Mouse (Mus musculus): ENCODE data around the gene Tomm70a. TPM values are rescaled to one million over a fixed set of nuclear protein-coding genes. Genes with fewer than 3 reads are reported as not detected.
"Not testable (repeated sequence)": the region's sequence is repeated elsewhere in the genome, so short reads cannot be mapped to it uniquely, and the experiment has no call there.

Gene Tomm70a
- polyA plus RNA-seq, 1 experiment = 59.1 TPM

GRCm38 (mm10) chr16:57133611-57134010, 12.1 kb downstream of the Tomm70a start:
- no peak for DNase-seq (ENCODE audit: extremely low spot score in 1 of 2, low spot score in 1 of 2)

- no peak for DNase-seq (ENCODE audit: extremely low spot score in 1 of 2, low spot score in 1 of 2)
Observed at GRCm38 (mm10) chr16:57144741-57145140, 23.2 kb downstream of the Tomm70a start.

- DNase-seq (ENCODE audit: extremely low spot score in 1 of 2, low spot score in 1 of 2) = no peak
Observed at GRCm38 (mm10) chr16:57151437-57151836, 29.9 kb downstream of the Tomm70a start.

- no peak for DNase-seq (ENCODE audit: extremely low spot score in 1 of 2, low spot score in 1 of 2)
Observed at GRCm38 (mm10) chr16:57155899-57156298, 34.4 kb downstream of the Tomm70a start.

- no peak for DNase-seq (ENCODE audit: extremely low spot score in 1 of 2, low spot score in 1 of 2)
Observed at GRCm38 (mm10) chr16:57157076-57157475, 35.6 kb downstream of the Tomm70a start.

GRCm38 (mm10) chr16:57157728-57158127, 36.2 kb downstream of the Tomm70a start:
- DNase-seq (ENCODE audit: extremely low spot score in 1 of 2, low spot score in 1 of 2) = no peak

- no peak for DNase-seq (ENCODE audit: extremely low spot score in 1 of 2, low spot score in 1 of 2)
Observed at GRCm38 (mm10) chr16:57159835-57160234, 38.3 kb downstream of the Tomm70a start.

- DNase-seq (ENCODE audit: extremely low spot score in 1 of 2, low spot score in 1 of 2) = no peak
Observed at GRCm38 (mm10) chr16:57162841-57163240, 41.3 kb downstream of the Tomm70a start.

- DNase-seq (ENCODE audit: extremely low spot score in 1 of 2, low spot score in 1 of 2) = no peak
Observed at GRCm38 (mm10) chr16:57163694-57164093, 42.2 kb downstream of the Tomm70a start.

GRCm38 (mm10) chr16:57165157-57165556, 43.7 kb downstream of the Tomm70a start:
- DNase-seq (ENCODE audit: extremely low spot score in 1 of 2, low spot score in 1 of 2) = no peak

GRCm38 (mm10) chr16:57166086-57166485, 44.6 kb downstream of the Tomm70a start:
- no peak for DNase-seq (ENCODE audit: extremely low spot score in 1 of 2, low spot score in 1 of 2)

GRCm38 (mm10) chr16:57166611-57167513, 45.4 kb downstream of the Tomm70a start, which contains the start of gene Nit2:
TSS of gene Nit2 (minus strand) at chr16:57167341.
- DNase-seq (ENCODE audit: extremely low spot score in 1 of 2, low spot score in 1 of 2) = peak; percentile 83 to 95

GRCm38 (mm10) chr16:57167514-57167912, 46.0 kb downstream of the Tomm70a start:
- no peak for DNase-seq (ENCODE audit: extremely low spot score in 1 of 2, low spot score in 1 of 2)

GRCm38 (mm10) chr16:57168236-57168635, 46.7 kb downstream of the Tomm70a start:
- no peak for DNase-seq (ENCODE audit: extremely low spot score in 1 of 2, low spot score in 1 of 2)

- DNase-seq (ENCODE audit: extremely low spot score in 1 of 2, low spot score in 1 of 2) = no peak
Observed at GRCm38 (mm10) chr16:57171161-57171560, 49.7 kb downstream of the Tomm70a start.

GRCm38 (mm10) chr16:57171570-57171969, 50.1 kb downstream of the Tomm70a start:
- DNase-seq (ENCODE audit: extremely low spot score in 1 of 2, low spot score in 1 of 2) = peak in 1 of 2 experiments; percentile 50

- not testable (repeated sequence) for DNase-seq (ENCODE audit: extremely low spot score in 1 of 2, low spot score in 1 of 2)
Observed at GRCm38 (mm10) chr16:57174480-57174879, 53.0 kb downstream of the Tomm70a start.

- DNase-seq (ENCODE audit: extremely low spot score in 1 of 2, low spot score in 1 of 2) = no peak
Observed at GRCm38 (mm10) chr16:57175751-57176150, 54.2 kb downstream of the Tomm70a start.

- DNase-seq (ENCODE audit: extremely low spot score in 1 of 2, low spot score in 1 of 2) = peak; percentile 69 to 78
Observed at GRCm38 (mm10) chr16:57176276-57176675, 54.8 kb downstream of the Tomm70a start.

- DNase-seq (ENCODE audit: extremely low spot score in 1 of 2, low spot score in 1 of 2) = peak in 1 of 2 experiments; percentile 73
Observed at GRCm38 (mm10) chr16:57177254-57177653, 55.8 kb downstream of the Tomm70a start.

GRCm38 (mm10) chr16:57177664-57178063, 56.2 kb downstream of the Tomm70a start:
- no peak for DNase-seq (ENCODE audit: extremely low spot score in 1 of 2, low spot score in 1 of 2)

GRCm38 (mm10) chr16:57181180-57181579, 59.7 kb downstream of the Tomm70a start:
- peak in 1 of 2 experiments; percentile 34 for DNase-seq (ENCODE audit: extremely low spot score in 1 of 2, low spot score in 1 of 2)
